Mouse (Mus musculus): Measurements from ENCODE around the gene Erg.
A peak's percentile ranks its signal among the peaks of the same experiment; 100 is the strongest.

The Erg gene

DNA sequence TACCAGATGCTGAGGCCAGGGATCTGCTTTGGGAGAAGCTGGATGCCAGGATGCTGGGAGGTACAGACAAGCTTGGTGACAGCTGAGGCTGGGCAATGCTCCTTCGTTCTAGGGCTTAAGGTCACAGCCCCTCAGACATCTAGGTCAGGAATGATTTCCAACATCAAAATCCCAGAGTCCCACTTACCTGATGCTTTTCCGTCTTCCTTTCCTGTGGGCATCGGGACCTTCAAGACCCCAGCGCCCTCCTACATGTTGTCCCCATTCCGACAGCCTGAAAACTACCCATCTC lies at the start of gene Erg:
TSS of gene Erg (minus strand) at position 283 of the 292 bp plus-strand sequence.
- no peak for DNase-seq

DNA sequence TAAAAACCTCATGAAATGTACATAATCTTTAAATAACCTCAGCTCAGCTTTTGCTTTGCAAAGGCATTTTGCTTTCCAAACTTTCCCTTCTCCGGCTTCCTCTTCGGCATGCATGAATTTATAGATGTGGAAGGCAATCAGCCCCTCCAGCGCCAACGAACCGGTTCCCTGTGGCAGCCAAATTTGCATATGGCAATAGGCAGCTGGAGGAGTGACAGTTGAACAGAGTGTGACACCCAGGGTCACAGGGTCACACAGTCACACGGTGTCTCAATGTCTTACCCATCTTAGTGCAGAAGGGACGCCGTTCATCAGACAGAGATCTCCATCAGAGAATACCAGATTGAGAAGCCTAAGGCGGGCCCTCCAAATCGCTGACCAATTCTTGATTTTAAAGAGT lies 45.4 kb upstream of the Erg start:
- no peak for DNase-seq

GRCm38 (mm10) chr16:95623876-95624770 lies 37.7 kb upstream of the Erg start:
- no peak for DNase-seq

DNA sequence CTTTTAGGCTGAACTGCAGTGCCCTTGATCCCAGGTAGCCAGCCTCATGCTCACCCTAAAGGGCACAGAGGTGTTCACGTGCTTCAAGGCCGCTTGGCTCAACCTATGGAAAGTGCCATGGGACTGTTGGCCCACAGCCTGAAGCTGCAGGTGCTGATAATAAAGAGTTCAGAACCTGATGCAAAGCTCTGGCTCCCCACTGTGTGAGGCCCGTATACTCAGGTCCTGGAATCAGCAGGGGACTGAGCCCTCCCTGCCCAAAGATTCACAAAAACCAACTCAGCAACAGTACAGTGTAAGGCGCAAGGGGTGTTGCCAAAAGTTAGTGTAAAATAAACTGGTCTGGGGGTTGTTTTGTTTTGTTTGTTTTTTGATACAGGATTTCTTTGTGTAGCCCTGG lies 36.7 kb upstream of the Erg start:
- no peak for DNase-seq

DNA sequence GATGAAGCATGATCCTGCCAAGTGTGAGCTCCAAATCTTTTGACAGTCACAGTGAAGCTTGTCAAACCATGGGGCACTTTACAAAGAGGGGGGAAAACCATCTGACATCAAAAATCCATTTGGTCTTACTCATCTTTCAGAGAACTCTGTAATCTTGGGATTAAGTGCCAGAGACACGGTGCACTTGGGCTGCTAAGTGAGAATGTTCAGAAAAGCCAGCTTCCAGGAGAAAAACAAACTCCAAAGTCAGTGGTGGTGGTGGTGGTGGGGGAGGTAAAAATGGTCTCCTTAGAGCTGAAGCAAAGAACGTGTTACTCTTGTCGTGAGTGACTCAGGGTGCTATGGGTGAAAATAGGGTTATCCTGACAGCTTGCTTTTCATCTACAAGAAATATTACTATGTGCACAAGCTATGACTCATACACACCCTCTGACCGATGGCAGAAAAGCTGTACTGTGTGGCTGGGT lies 33.5 kb upstream of the Erg start:
- DNase-seq: no peak

DNA sequence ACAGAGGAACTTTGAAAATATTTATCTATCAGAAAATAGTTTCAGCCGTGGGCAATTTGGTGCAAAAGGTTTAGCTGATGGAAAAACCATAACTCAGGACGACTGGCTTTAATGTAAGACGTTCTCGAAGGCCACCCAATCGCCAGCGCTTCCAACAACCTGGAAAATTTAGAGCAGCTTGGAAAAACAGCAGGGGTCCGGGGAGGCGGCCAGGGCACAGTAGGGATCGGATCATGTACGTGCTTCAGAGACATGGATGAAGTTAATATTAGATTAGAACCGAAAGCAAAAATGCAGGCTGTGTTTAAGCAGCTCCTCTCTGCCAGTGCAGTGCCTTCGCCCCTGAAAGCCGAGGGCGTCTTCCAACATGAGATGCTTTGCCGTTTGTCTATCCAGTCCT lies 31.8 kb upstream of the Erg start:
- peak; percentile 75 for DNase-seq

DNA sequence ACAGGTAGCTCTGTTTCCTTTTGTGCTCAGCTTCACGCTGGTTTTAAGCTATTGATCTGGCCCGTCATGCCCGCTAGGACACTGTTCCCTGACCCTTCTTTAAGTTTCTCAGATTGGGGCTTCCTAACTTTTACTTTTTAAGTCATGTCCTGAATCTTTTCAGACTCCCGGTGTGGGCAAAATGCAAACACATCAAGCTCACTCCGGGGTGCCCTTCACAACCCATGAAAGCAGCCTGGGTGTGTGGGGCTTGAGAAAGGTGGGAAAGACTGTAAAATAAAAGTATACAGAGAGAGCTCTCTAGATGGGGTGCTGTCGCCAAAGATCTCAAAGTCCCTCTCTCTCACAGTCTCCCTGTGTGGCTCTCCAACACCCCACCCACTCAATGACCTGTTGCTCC lies 31.3 kb upstream of the Erg start:
- DNase-seq: no peak

DNA sequence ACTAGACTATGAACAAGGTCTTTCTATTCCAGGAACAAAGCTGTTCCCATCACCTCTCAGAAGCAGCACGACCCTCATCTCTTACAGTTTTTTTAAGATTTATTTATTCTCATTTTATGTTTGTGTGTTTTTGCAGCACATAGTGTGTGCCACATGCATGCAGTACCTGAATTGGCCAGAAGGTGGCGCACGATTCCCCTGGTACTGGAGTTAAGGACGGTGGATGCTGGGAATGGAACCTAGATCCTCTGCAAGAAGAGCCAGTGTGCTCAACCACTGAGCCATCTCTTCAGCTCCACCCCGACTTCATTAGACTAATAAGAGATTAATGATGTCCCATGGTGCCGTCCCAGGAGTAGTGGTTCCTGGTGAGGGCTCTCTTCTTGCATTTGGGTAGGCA lies 29.2 kb upstream of the Erg start:
- DNase-seq: peak; percentile 9

GRCm38 (mm10) chr16:95614482-95614881 lies 28.1 kb upstream of the Erg start:
- no peak for DNase-seq

- no peak for DNase-seq
Measured at GRCm38 (mm10) chr16:95611982-95612746, 25.8 kb upstream of the Erg start.

DNA sequence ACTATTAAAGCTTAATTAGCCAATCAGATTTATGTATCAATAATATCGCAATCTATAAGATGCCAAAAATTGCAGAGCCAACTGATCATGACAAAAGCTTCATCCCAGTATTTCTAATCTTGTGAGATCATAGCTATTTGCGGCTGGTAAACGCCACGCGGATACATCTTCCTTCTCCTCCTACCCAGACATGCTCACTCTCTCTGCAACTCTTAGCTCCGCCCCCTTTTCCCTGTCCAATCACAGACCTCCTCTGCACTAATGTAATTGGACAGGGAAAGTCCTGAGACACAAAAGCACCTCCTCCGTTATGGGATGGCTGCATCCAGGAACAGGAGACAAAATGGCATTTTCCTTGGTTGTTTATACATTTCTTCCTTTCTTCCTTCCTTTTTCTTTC lies 22.2 kb upstream of the Erg start:
- no peak for DNase-seq

DNA sequence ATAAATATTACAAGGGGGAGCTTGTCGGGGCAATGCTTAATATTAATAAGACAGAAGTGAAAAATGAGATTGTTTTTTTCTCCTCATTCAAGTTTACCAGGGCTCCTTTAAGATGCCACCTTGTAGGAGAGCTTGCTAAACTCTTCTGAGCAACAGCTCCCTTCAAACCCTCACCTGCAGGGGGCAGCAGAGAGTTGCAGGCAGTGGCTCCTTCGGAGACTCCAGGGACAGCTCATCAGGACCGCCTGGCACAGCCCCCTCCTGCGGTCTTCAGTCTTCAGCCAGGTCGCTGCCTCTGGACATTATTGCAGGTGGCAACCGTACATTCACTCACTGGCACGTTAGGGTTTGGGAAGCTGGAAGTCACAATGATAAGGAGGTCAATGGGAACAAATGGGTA lies 18.9 kb upstream of the Erg start:
- peak; percentile 56 for DNase-seq

DNA sequence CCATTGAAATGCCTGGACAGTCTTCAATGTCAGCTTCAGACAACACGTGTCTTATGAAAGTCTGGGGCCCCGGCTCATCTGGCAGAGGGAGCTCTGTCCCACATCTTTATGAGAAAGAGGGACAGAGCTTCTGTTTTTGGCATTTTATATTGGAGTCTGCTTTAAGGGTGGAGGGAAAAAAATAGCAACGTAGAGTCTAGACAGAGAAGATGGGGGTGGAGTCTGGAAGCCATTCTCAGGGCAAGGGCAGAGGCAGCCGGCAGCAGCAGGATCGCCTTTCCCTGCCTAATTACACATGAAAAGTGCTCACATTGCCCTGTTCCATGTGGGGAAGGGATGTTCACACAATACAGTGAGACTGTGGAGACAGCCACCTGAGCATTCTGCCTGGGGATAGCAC lies 16.1 kb upstream of the Erg start:
- DNase-seq: no peak

DNA sequence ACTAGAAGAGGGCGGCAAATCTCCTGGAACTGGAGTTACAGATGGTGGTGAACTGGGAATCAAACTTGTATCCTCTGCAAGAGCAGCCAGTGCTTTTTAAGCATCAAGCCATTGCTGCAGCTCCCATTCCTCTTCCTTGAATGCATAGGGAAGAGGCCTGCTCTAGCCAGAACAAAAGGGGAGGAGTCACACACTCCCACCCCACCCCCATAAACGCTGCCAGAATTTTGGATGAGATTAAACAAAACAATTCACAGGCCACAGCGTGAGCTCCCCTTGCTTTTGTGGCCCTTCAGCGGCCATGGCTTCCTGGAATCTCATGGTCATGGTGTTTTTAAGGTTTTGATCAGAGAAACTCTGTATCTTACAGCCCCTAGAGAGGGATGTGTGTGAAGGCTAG lies 15.4 kb upstream of the Erg start:
- no peak for DNase-seq

- no peak for DNase-seq
Measured at GRCm38 (mm10) chr16:95601219-95601580, 14.8 kb upstream of the Erg start.

DNA sequence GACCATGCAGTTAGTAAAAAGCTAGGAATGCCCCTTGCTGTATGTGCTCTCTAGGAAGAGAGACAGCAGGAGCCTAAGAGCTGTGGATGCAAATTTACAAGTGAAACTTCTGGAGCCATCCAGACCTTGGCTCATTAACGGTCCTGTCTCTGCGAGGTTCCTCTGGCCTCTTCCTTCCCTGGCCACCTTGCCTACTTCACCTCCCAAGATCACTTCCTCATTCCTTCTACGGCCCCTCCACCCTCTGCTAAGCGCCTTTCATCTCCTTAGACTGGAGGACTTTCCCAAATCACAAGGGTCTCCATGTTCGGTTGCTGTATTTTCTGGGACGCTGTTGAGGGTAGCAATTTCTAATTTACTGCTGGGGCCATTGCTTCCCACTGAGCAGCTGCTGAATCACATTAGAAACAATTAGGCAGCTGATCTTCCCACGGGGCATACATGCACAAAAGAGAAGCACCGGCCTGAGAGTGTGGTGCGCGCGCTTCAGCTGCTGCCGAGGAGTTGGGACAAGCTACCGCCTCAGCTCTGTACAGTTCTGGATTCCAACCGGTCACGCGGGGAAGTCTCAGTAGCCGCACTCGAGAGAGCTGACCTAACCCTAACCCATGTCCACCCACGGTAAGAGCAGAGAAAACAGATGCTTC lies 14.3 kb upstream of the Erg start:
- DNase-seq: no peak

DNA sequence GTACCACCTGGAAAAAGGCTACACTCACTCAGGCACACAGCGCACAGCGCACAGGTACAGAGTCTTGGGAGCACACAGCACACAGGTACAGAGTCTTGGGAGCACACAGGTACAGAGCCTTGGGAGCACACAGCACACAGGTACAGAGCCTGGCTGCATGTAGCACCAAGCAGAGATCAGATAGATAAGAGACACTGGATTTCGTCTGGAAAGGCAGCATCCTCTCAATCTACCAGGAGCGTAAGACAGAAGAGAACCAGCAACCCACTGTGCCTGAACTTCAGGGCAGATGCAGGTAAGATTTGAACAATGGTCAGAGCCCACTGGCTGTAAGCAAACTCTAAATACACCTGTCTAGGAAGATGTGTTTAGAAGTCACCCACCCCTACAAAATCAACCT lies 12.5 kb upstream of the Erg start:
- DNase-seq: no peak

- DNase-seq: no peak
Measured at GRCm38 (mm10) chr16:95597578-95597951, 11.2 kb upstream of the Erg start.

GRCm38 (mm10) chr16:95596884-95597577 lies 10.6 kb upstream of the Erg start:
- no peak for DNase-seq

DNA sequence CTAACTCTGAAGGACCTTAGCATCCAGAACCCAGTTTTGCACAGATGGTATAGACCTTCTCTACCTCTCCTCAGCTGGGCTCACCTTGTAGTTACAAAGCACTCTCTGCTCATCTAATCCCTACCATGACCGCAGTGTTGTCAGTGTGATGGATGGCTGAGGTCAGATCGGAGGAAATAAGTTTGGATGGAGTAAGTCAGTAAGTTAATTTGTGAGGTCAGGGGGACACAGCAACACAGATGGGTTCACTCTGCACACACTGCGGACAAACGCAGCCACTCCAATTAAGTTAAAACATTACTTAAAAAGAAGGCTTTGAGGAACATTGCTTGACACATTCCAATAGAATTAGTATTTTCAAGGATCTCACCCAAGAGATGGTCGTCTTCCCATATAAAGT lies 2.5 kb upstream of the Erg start:
- no peak for DNase-seq

- no peak for DNase-seq
Measured at GRCm38 (mm10) chr16:95586726-95587125, 333 bp upstream of the Erg start.

DNA sequence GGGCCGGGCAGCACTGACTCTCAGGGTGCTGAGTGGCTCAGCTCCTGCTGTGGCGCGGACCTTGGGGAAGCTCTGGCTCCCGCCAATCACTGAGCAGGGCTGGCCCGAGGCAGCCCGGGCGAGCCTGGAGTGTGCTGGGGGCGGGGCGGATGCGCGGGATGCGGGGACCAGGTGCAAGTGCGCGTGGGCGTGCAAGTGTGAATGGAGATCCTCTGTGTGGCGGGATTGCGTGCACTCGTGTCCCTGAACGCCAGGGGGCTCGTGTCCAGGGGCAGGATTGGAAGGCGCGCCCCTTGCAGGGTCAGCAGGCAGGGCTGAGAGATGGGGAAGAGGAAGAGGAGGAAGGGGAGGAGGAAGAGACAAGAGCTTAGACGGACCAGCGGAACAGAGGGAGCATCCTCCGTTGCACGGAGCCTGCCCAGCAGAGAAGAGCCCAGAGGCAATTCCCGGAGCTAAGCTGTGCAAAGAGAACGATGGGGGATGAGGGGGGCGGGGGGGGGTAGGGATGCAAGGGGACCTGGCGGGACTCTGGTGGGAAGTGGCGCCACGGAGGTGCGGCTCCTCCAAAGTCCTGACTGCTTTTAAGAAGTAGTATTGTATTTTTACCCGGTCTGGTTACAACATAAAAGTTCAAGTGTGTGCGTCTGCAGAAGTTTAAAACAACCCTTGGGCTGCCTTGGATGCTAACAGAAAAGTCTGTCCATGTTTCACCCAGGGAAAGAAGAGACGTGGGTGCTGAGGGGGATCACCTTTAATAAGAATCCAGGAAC lies 667 bp downstream of the Erg start:
- DNase-seq: peak; percentile 2

Data from cerebellum, adult 11 months (tissue).